Mouse (Mus musculus) liver, embryonic 14.5 days (tissue): ENCODE measurements around the gene Dvl1.

ENCODE experiments used
- CTCF ChIP-seq: IDR thresholded peaks from 2 replicates; pipeline ENCODE4 v1.5.1; 2016; ENCODE audit warnings: antibody characterized with exemption, low read depth, control low read depth
- EP300 ChIP-seq: IDR thresholded peaks from 2 replicates; pipeline ENCODE4 v1.6.1; 2016; ENCODE audit warnings: antibody characterized with exemption, low read depth

GRCm38 (mm10) chr4:155907003-155907402 is 59.8 kb downstream of the Dvl1 start:
- TF ChIP-seq CTCF: no peak
- TF ChIP-seq EP300: no peak
